8 mouse cellular contexts compared by ENCODE assay signal in genomic region chr13:90088962-90089824, GRCm38 (mm10). TPM values are rescaled to one million over a fixed set of nuclear protein-coding genes. Genes with fewer than 3 reads are reported as not detected.
DNase-seq lines count a peak whose midpoint lies in the region; ATAC-seq and TF ChIP-seq lines count a peak whose summit lies in the region.

Gene Tmem167 (plus strand): TSS chr13:90089123.
Gene Xrcc4 (minus strand): TSS chr13:90089608.

- H3K4me2 ChIP-seq in CH12.LX (ENCODE audit: insufficient read depth, low read depth, poor library complexity, severe bottlenecking) = peak within 1 kb of the TSS; percentile 67; the same call in 1 of the 2 replicates
- H3K4me2 ChIP-seq in forebrain, embryonic 11.5 days (ENCODE audit: low read depth, low read length, severe bottlenecking) = peak within 1 kb of the TSS; percentile 88
- peak within 1 kb of the TSS; percentile 95 for H3K4me2 ChIP-seq in heart, embryonic 16.5 days (ENCODE audit: low read depth, low read length)
- H3K4me2 ChIP-seq in liver, embryonic 15.5 days = peak within 1 kb of the TSS; percentile 92
- H3K4me2 ChIP-seq in neural tube, embryonic 12.5 days (replicated peaks) = peak within 1 kb of the TSS; percentile 87

- TF ChIP-seq EP300 in CH12.LX (IDR thresholded peaks at IDR 0.05; ENCODE audit: low read length) = no peak

- dilution Hi-C loops in CH12.LX (cut with MboI; ENCODE audit: extremely low pct_ligation_motif_present, extremely low pct_unique_long_range_greater_than_20kb, low sequenced_read_pairs) = no loop called here

- TF ChIP-seq CTCF in CH12.LX (conservative IDR thresholded peaks at IDR 0.05 in 1 of 2, IDR thresholded peaks at IDR 0.05 in 1 of 2; ENCODE audit: low read depth in 2 of 2, low read length in 2 of 2) = no peak

- peaks cover 25% of the 10 kb centered on the region for H3K79me2 ChIP-seq in CH12.LX (replicated peaks; ENCODE audit: control insufficient read depth, extremely low read depth, insufficient read depth, poor library complexity, severe bottlenecking)

- in situ Hi-C loops in CH12.LX (cut with MboI; ENCODE audit: low pct_ligation_motif_present, low pct_unique_long_range_greater_than_20kb, low sequenced_read_pairs) = no loop called here

- H3K27ac ChIP-seq in CH12.LX (ENCODE audit: insufficient read depth, low read depth) = peak within 1 kb of the TSS; percentile 79
- H3K27ac ChIP-seq in forebrain, embryonic 11.5 days (ENCODE audit: low read depth, low read length) = peak within 1 kb of the TSS; percentile 68
- H3K27ac ChIP-seq in heart, embryonic 16.5 days (ENCODE audit: low read length) = peak within 1 kb of the TSS; percentile 93
- peak within 1 kb of the TSS; percentile 81 for H3K27ac ChIP-seq in liver, embryonic 15.5 days (replicated peaks)
- H3K27ac ChIP-seq in neural tube, embryonic 12.5 days = peak within 1 kb of the TSS; percentile 6; the same call in 1 of the 2 replicates

- H3K4me3 ChIP-seq in CH12.LX (replicated peaks in 1 of 3; ENCODE audit: low read depth in 2 of 3, low read length in 2 of 3, poor library complexity in 1 of 3) = peak within 1 kb of the TSS; percentile 93 to 94 (median 93)
- H3K4me3 ChIP-seq in forebrain, embryonic 11.5 days (ENCODE audit: low read depth, low read length) = peak within 1 kb of the TSS; percentile 86
- peak within 1 kb of the TSS; percentile 70 for H3K4me3 ChIP-seq in heart, embryonic 16.5 days (ENCODE audit: low read length)
- peak within 1 kb of the TSS; percentile 93 for H3K4me3 ChIP-seq in liver, embryonic 15.5 days (replicated peaks)
- H3K4me3 ChIP-seq in neural tube, embryonic 12.5 days = peak within 1 kb of the TSS; percentile 92

- no peaks in the 10 kb centered on the region for H3K9me3 ChIP-seq in CH12.LX (replicated peaks; ENCODE audit: low read length)
- no peaks in the 10 kb centered on the region for H3K9me3 ChIP-seq in forebrain, embryonic 11.5 days (ENCODE audit: control insufficient read depth, low read length)
- no peaks in the 10 kb centered on the region for H3K9me3 ChIP-seq in heart, embryonic 16.5 days (replicated peaks; ENCODE audit: control insufficient read depth, low read length)
- no peaks in the 10 kb centered on the region for H3K9me3 ChIP-seq in liver, embryonic 15.5 days (replicated peaks)
- no peaks in the 10 kb centered on the region for H3K9me3 ChIP-seq in neural tube, embryonic 12.5 days

- peak; percentile 72 for TF ChIP-seq POLR2A in CH12.LX (IDR thresholded peaks at IDR 0.05; ENCODE audit: low read depth, low read length)

- H3K4me1 ChIP-seq in CH12.LX (ENCODE audit: control insufficient read depth in 1 of 2, insufficient read depth in 2 of 2) = peaks cover 0 to 15% of the 10 kb centered on the region in 2 experiments; a peak in 1 of 4 replicates
- H3K4me1 ChIP-seq in forebrain, embryonic 11.5 days (replicated peaks; ENCODE audit: control insufficient read depth, insufficient read depth, low read length) = no peaks in the 10 kb centered on the region
- peaks cover 2% of the 10 kb centered on the region; the same call in 1 of the 2 replicates for H3K4me1 ChIP-seq in heart, embryonic 16.5 days (ENCODE audit: control insufficient read depth, insufficient read depth, low read length)
- peaks cover 9% of the 10 kb centered on the region for H3K4me1 ChIP-seq in liver, embryonic 15.5 days (replicated peaks)
- 0 out of 2 replicates have a peak, but pooled peaks cover 3% of the 10 kb centered on the region for H3K4me1 ChIP-seq in neural tube, embryonic 12.5 days

- no peak for TF ChIP-seq RAD21 in CH12.LX (IDR thresholded peaks at IDR 0.05; ENCODE audit: low read depth, low read length)

- WGBS in forebrain, embryonic 11.5 days = 2% methylated on average over 39 of the region's 41 CpGs
- 2% methylated on average over 39 of the region's 41 CpGs for WGBS in heart, embryonic 16.5 days
- 2% methylated on average over 41 of the region's 41 CpGs for WGBS in liver, embryonic 15.5 days (ENCODE audit: insufficient replicate concordance)
- WGBS in neural tube, embryonic 12.5 days = 4% methylated on average over 41 of the region's 41 CpGs

- H3K27me3 ChIP-seq in CH12.LX (replicated peaks) = no peaks in the 10 kb centered on the region
- no peaks in the 10 kb centered on the region for H3K27me3 ChIP-seq in forebrain, embryonic 11.5 days (ENCODE audit: control insufficient read depth, insufficient read depth, low read length)
- no peaks in the 10 kb centered on the region for H3K27me3 ChIP-seq in heart, embryonic 16.5 days (ENCODE audit: control insufficient read depth, insufficient read depth, low read length)
- H3K27me3 ChIP-seq in liver, embryonic 15.5 days = no peaks in the 10 kb centered on the region
- H3K27me3 ChIP-seq in neural tube, embryonic 12.5 days (replicated peaks) = no peaks in the 10 kb centered on the region

- peak; percentile 98 for DNase-seq in CH12.LX (ENCODE audit: extremely low read depth)
- peak; percentile 90 for DNase-seq in c-Kit-positive CD71-positive TER-119-negative erythroid progenitor cells, embryonic 14.5 days (ENCODE audit: low read depth)
- DNase-seq in forebrain, embryonic 11.5 days (ENCODE audit: low spot score) = peak; percentile 94
- peak; percentile 98 for DNase-seq in kidney, postnatal 36 days
- peak; percentile 99 for DNase-seq in telencephalon, adult 2 months (ENCODE audit: low read depth, low spot score)

- H3K9ac ChIP-seq in CH12.LX (ENCODE audit: insufficient read depth, low read depth) = peak within 1 kb of the TSS; percentile 89
- H3K9ac ChIP-seq in forebrain, embryonic 11.5 days (ENCODE audit: low read length) = peak within 1 kb of the TSS; percentile 92
- H3K9ac ChIP-seq in heart, embryonic 16.5 days (ENCODE audit: low read length) = peak within 1 kb of the TSS; percentile 87
- peak within 1 kb of the TSS; percentile 84 for H3K9ac ChIP-seq in liver, embryonic 15.5 days
- peak within 1 kb of the TSS; percentile 85 for H3K9ac ChIP-seq in neural tube, embryonic 12.5 days

- peaks cover 0 to 11% of the 10 kb centered on the region in 2 experiments for H3K36me3 ChIP-seq in CH12.LX (replicated peaks in 1 of 2; ENCODE audit: control insufficient read depth in 1 of 2, insufficient read depth in 1 of 2, low read length in 1 of 2)
- no peaks in the 10 kb centered on the region for H3K36me3 ChIP-seq in forebrain, embryonic 11.5 days (ENCODE audit: control insufficient read depth, insufficient read depth, low read length)
- H3K36me3 ChIP-seq in heart, embryonic 16.5 days (ENCODE audit: control insufficient read depth, insufficient read depth) = 0 out of 2 replicates have a peak, but pooled peaks cover 2% of the 10 kb centered on the region
- no peaks in the 10 kb centered on the region for H3K36me3 ChIP-seq in liver, embryonic 15.5 days (replicated peaks)
- H3K36me3 ChIP-seq in neural tube, embryonic 12.5 days = no peaks in the 10 kb centered on the region

- ATAC-seq in forebrain, embryonic 11.5 days (replicated peaks; ENCODE audit: low FRiP score) = peak; percentile 100
- ATAC-seq in heart, embryonic 16.5 days (replicated peaks; ENCODE audit: extremely low read depth, insufficient read depth, low FRiP score) = peak; percentile 100
- peak; percentile 100 for ATAC-seq in liver, embryonic 15.5 days (ENCODE audit: insufficient read depth)
- ATAC-seq in neural tube, embryonic 12.5 days (ENCODE audit: low FRiP score, low read depth) = peak; percentile 100

TF ChIP-seq in CH12.LX, 34 proteins besides CTCF, POLR2A, EP300 and RAD21 (continues in another document):
- TF ChIP-seq JUN (IDR thresholded peaks at IDR 0.05; ENCODE audit: insufficient read depth, low read depth, low read length) = no peak
- peak; percentile 63 for TF ChIP-seq NELFE (IDR thresholded peaks at IDR 0.05; ENCODE audit: low read depth, low read length)
- no peak for TF ChIP-seq ZKSCAN1 (IDR thresholded peaks at IDR 0.05; ENCODE audit: borderline replicate concordance, low read depth, low read length)
- no peak for TF ChIP-seq CHD1 (IDR thresholded peaks at IDR 0.05; ENCODE audit: low read depth, low read length)
- TF ChIP-seq SMC3 (IDR thresholded peaks at IDR 0.05; ENCODE audit: low read depth, low read length) = no peak
- peak; percentile 62 for TF ChIP-seq CHD2 (IDR thresholded peaks at IDR 0.05; ENCODE audit: low read length)
- TF ChIP-seq MEF2A (IDR thresholded peaks at IDR 0.05; ENCODE audit: borderline replicate concordance, low read depth, low read length) = no peak
- peak; percentile 95 for TF ChIP-seq ELF1 (IDR thresholded peaks at IDR 0.05; ENCODE audit: low read depth, low read length)
- TF ChIP-seq MXI1 (IDR thresholded peaks at IDR 0.05; ENCODE audit: low read depth, low read length) = peak; percentile 46
- TF ChIP-seq JUND (conservative IDR thresholded peaks at IDR 0.05; ENCODE audit: low read depth, low read length) = no peak
- TF ChIP-seq BHLHE40 (IDR thresholded peaks at IDR 0.05; ENCODE audit: low read depth, low read length) = no peak
- TF ChIP-seq MYC (IDR thresholded peaks at IDR 0.05; ENCODE audit: low read depth, low read length) = 0 out of 2 replicates have a peak, but pooled peaks have one; percentile 51
- peak; percentile 84 for TF ChIP-seq TBP (conservative IDR thresholded peaks at IDR 0.05; ENCODE audit: low read depth, low read length)
- TF ChIP-seq SIN3A (IDR thresholded peaks at IDR 0.05; ENCODE audit: low read length) = peak; percentile 59; the same call in 1 of the 2 replicates
- peak; percentile 94 for TF ChIP-seq MAZ (IDR thresholded peaks at IDR 0.05; ENCODE audit: low read depth, low read length)
- 0 out of 2 replicates have a peak, but pooled peaks have one; percentile 54 for TF ChIP-seq UBTF (IDR thresholded peaks at IDR 0.05; ENCODE audit: low read depth, low read length)
- no peak for TF ChIP-seq ZC3H11A (IDR thresholded peaks at IDR 0.05; ENCODE audit: low read depth, low read length)

RNA-seq across cellular contexts. Expression of gene Tmem167, which starts in this region (rescaled TPM):
- 14.1 and 20.5 TPM in 2 replicates for total RNA-seq in CH12.LX (2012; rRNA removed)
- 38.6 and 41.5 TPM in 2 replicates for total RNA-seq in CH12.LX (2014; rRNA removed)
- polyA plus RNA-seq in CH12.LX (2012; ENCODE audit: insufficient read length, low read depth) = 21.4 and 24.5 TPM in 2 replicates
- polyA plus RNA-seq in forebrain, embryonic 11.5 days (2014; fragmentation: Nextera tagmentation; extraction: Ambion mirVana) = 60.5 and 65.6 TPM in 2 replicates
- 28.4 and 31.0 TPM in 2 replicates for polyA plus RNA-seq in heart, embryonic 16.5 days (2015; fragmentation: Nextera tagmentation; extraction: Ambion mirVana)
- 17.0 and 18.2 TPM in 2 replicates for polyA plus RNA-seq in liver, embryonic 15.5 days (2015; fragmentation: Nextera tagmentation; extraction: Ambion mirVana)
- polyA plus RNA-seq in neural tube, embryonic 12.5 days (2016; fragmentation: Nextera tagmentation; extraction: Ambion mirVana) = 50.4 and 52.3 TPM in 2 replicates

RNA-seq across cellular contexts. Expression of gene Xrcc4, which starts in this region (rescaled TPM):
- 6.2 and 6.8 TPM in 2 replicates for total RNA-seq in CH12.LX (2012; rRNA removed)
- 19.6 and 21.5 TPM in 2 replicates for total RNA-seq in CH12.LX (2014; rRNA removed)
- polyA plus RNA-seq in CH12.LX (2012; ENCODE audit: insufficient read length, low read depth) = 10.0 and 10.5 TPM in 2 replicates
- polyA plus RNA-seq in forebrain, embryonic 11.5 days (2014; fragmentation: Nextera tagmentation; extraction: Ambion mirVana) = 9.5 and 11.8 TPM in 2 replicates
- 17.4 TPM in 2 replicates for polyA plus RNA-seq in heart, embryonic 16.5 days (2015; fragmentation: Nextera tagmentation; extraction: Ambion mirVana)
- polyA plus RNA-seq in liver, embryonic 15.5 days (2015; fragmentation: Nextera tagmentation; extraction: Ambion mirVana) = 4.5 and 5.1 TPM in 2 replicates
- polyA plus RNA-seq in neural tube, embryonic 12.5 days (2016; fragmentation: Nextera tagmentation; extraction: Ambion mirVana) = 11.4 and 11.5 TPM in 2 replicates

Comparison
In these comparisons a context has a peak if more than half of its experiments do, and no peak if none do; other contexts are left out.
1. Peak in every context shown above with its lines: DNase-seq, ATAC-seq, H3K4me3 ChIP-seq and H3K27ac ChIP-seq.
2. H3K27ac ChIP-seq: peak in every context shown above with its lines; median percentile 93 in heart, embryonic 16.5 days; 81 in liver, embryonic 15.5 days; 79 in CH12.LX; 68 in forebrain, embryonic 11.5 days; 6 in neural tube, embryonic 12.5 days.